Mouse (Mus musculus) spleen, adult 18-20 months (tissue): Measurements from ENCODE around the gene Gm12248.

Source experiments
- DNase-seq, 2 experiments: peaks; one replicate each; pipeline ENCODE4 v3.0.0; 2022; ENCODE audit warnings: mixed read lengths in 2 of 2

Gene Gm12248

GRCm38 (mm10) chr11:58093021-58093528 is at the start of gene Gm12248:
Gene Gm12248 (minus strand): TSS chr11:58093134.
- DNase-seq = no peak

- DNase-seq = no peak
Measured at GRCm38 (mm10) chr11:58139466-58139865, 46.5 kb upstream of the Gm12248 start.

DNA sequence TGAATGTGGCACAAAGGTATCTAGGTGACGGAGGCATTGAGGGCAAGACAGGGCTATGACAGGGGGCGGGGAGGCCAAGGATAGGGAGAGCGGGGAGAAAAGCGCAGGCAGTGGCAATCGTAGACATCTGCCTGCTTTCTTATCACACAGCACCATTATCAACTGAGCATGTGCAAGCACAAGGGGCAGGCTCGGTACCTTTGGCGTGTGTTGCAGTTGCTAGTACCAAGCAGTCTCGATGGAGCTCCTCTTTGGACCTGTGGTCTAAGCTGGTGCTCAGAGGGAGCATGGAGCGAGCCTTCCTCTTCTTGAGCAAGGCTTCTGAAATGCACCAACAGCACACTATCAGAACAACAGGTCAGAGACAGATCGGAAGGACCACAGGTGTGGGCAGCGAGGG is 45.9 kb upstream of the Gm12248 start:
- no peak for DNase-seq

DNA sequence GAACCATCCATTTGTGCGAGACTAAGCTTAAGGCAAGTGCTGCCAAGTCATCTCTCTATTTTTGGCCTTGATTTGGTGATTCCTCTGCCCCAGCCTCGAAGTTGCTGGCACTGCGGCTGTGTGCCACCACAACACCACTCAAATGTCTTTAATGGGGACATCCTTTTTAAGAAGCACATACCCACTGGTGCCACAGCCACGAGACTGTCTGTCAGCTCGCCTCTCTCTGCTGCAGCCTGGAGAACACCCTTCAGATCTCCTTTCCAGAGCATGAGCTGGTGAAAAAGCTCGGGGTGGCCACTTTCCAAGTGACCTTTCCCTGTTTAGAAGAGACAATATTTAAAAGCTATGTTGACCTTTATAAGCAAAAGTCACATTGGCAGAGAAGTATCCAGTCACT is 43.7 kb upstream of the Gm12248 start:
- DNase-seq = no peak

- DNase-seq = no peak
Measured at GRCm38 (mm10) chr11:58135296-58135695, 42.4 kb upstream of the Gm12248 start.

- DNase-seq = no peak
Measured at GRCm38 (mm10) chr11:58134869-58135268, 41.9 kb upstream of the Gm12248 start.

GRCm38 (mm10) chr11:58132026-58132425 is 39.1 kb upstream of the Gm12248 start:
- no peak for DNase-seq

DNA sequence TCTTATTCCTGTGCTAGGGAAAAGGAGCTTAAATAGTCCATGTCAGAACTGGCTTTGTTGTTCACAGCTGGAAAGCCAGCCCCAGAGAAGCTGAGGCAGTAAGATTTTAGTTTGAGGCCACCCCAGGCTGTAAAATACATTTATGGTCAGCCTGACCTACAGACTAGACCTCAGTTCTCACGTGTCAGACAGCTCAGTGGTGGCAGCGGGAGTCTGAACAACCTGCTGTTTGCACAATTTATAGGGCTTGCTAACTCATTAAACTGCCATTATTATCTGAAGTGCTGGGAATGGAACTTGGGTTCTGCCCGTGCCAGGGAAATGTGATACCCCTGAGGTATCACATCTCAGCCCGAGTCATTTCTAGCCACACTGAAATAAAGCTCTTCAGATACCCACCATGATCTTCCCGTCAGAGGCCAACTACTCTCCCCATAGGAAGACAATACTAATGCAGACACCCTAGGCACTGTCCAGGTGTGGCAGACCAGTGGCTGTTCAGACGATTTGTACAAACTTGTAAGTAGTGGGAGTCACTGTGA is 36.4 kb upstream of the Gm12248 start:
- no peak for DNase-seq

DNA sequence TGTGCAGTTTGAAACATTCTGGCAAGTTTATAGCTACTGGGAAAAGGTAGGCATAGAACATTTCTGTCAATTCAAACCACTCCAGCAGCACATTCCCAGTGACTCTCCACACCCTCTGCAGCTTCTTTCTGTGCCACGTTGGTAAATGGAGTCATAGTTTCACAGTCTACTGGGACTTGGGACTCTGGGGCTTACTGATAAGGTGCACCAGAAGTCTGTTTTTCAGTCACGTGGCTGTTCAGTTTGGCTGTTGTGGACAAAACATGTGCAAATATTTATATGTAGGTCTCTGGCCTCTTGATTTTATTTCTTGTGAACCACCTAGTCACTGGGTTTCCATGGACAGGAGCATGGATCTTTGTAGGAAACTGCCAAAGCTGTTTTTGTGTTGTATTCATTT is 34.6 kb upstream of the Gm12248 start:
- DNase-seq = no peak

DNA sequence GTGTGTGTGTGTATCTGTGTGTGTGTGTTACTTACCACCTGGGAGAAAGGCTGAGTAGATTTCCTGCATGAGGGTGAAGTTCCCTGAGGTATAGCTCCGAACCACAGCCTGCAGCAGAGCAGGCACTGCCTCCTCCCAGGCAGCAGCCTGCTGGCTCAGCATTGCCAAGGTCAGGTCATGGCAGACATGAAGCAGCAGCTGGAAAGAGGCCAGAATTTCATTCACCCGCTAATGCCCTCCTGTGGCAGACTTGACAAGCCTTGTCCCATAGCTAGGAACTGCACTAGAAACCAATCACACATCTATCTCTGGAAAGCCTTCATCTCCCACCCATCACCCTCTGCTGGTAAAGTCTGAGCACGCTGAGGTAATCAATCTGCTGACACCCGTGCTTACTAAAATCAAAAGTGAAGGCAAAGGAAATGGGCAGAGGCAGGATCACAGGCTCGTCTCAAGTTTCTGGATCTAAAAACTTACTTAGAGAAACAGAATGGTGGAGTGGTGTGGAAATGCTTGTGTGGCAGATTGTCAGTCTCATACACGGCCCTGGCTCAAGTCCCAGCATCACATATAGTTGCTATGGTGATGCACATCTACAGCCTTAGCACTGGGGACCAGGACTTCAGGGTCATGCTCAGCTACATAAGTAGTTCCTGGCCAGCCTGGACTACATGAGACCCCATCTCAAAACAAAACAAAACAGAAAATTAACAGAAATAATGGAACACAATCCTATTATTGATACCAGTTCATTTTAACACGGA is 33.6 kb upstream of the Gm12248 start:
- DNase-seq = peak in 1 of 2 experiments; percentile 11

GRCm38 (mm10) chr11:58125021-58125420 is 32.1 kb upstream of the Gm12248 start:
- DNase-seq = no peak

DNA sequence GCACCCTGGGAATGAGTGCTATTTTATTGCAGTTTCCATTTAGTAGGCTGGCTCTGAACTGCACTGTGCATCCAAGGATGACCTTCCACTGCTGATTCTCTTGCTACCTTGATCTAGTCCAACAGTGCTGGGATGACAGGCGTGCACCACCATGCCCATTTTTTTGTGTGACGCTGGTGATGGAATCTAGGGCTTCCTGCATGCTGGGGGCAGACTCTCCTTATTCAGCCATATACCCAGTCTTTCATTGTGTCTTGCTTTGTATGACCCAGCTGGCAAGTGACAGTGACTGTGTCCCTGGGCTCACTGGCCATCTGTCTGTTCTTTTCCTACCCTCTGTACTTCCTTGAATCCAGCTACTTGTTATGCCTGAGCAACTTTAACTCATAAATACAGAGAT is 30.8 kb upstream of the Gm12248 start:
- DNase-seq = no peak

DNA sequence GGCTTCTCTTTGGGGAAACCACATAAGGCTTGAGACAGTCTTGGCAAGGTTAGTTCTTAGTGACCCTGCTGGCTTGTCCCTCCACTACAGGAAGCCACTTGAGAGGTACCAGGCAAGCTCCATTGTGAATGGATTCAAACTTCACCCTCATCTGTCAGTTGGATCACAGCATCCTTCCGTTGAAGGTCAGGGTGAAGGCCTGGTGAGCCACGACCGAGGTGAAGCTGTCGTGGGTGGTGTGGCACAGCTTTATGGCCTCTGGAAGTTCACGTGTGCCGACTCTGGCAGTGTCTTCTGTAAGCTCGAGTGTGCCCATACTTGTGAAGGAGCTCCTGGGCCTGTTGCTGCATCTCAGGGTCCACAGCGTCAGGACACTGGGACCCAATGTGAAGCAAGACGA is 28.4 kb upstream of the Gm12248 start:
- no peak for DNase-seq

- DNase-seq = no peak
Measured at GRCm38 (mm10) chr11:58120655-58121054, 27.7 kb upstream of the Gm12248 start.

DNA sequence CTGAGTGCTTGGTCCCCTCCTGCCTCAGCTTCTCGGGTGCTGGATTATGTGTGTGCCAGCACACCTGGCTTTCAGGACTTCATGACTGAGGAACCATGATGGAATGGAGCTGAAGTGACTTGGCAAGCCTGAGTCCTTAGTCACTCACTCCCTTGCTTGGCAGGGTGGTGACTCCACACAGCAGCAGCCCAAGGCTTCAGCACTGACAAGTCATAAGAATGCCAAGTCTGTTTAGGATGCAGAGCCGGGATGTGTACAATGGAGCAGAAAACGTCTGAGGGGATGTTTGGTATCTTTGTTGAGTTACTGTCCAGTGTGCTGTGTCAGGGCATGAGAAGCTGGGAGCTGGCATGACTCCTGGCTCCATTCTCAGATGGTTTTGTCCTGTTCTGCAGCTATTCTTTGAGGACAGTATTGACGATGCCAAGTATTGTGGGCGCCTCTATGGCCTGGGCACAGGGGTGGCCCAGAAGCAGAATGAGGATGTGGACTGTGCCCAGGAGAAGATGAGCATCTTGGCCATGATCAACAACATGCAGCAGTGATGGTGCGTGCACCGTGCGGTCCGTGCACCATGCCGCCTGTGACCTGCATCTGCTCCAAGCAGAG is 24.2 kb upstream of the Gm12248 start:
- DNase-seq = no peak

GRCm38 (mm10) chr11:58116560-58116959 is 23.6 kb upstream of the Gm12248 start:
- no peak for DNase-seq

DNA sequence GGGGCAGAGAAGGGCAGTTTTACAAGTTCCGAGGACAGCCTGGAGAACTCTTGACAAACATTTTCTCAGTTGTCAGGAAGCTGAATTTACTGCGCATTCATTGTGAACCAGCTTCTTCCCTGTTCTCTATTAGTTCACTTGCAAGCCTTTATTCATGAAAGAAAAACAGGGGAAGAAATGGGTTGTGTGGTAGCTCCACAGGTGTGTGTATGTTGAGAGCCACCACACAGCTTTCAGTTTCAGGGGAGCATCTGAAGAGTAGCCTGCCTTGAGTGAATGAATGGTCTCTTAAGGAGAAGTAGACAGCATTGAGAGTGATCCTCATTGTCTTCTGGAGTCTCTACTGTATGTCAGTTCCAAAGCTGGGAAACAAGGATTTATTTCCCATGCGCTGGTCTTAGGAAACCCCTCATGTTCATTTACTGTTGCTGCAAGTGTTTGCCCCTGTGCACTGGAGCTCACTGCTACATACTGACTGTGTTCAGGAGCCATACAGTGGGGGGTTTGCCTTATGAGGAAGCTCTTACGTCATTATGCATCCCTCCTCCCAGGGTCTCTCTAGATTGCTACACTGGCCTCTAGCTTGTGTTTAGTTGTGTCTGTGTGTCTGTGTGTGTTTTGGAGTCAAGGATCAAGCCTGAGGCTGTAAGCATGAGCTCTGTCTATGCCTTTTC is 14.9 kb upstream of the Gm12248 start:
- DNase-seq = no peak

- DNase-seq = no peak
Measured at GRCm38 (mm10) chr11:58107009-58107408, 14.1 kb upstream of the Gm12248 start.

- DNase-seq = no peak
Measured at GRCm38 (mm10) chr11:58104351-58104791, 11.4 kb upstream of the Gm12248 start.

GRCm38 (mm10) chr11:58103697-58104306 is 10.9 kb upstream of the Gm12248 start, which contains the start of gene Cnot8:
Gene Cnot8 (plus strand): TSS chr11:58104153.
- peak; percentile 97 to 98 for DNase-seq

GRCm38 (mm10) chr11:58103344-58103653 is 10.4 kb upstream of the Gm12248 start:
- DNase-seq = peak in 1 of 2 experiments; percentile 34

- DNase-seq = no peak
Measured at GRCm38 (mm10) chr11:58102581-58103343, 9.8 kb upstream of the Gm12248 start.
